Mouse (Mus musculus) heart, adult 2 months (tissue): ENCODE measurements around the gene Sox30. TPM values are rescaled to one million over a fixed set of nuclear protein-coding genes. Genes with fewer than 3 reads are reported as not detected.

ENCODE experiments used
- DNase-seq, 2 experiments: peaks; one replicate each; pipeline ENCODE4 v3.0.0; 2021
- H3K27ac ChIP-seq: fragments of 200-600 bp; 2 replicates; pipeline ENCODE4 v1.8.1; 2022
- H3K27me3 ChIP-seq: fragments of 200-500 bp; 2 replicates; pipeline ENCODE4 v1.6.1; 2012; ENCODE audit warnings: mild to moderate bottlenecking, low read length, inconsistent platforms, mixed read lengths; ENCODE audit not compliant: control insufficient read depth, insufficient read depth
- H3K36me3 ChIP-seq: fragments of 200-500 bp; 2 replicates; pipeline ENCODE4 v1.6.1; 2012; ENCODE audit warnings: low read length, inconsistent platforms; ENCODE audit not compliant: control insufficient read depth, insufficient read depth
- H3K4me1 ChIP-seq: fragments of 200-500 bp; 2 replicates; pipeline ENCODE4 v1.6.1; 2011; ENCODE audit warnings: low read length; ENCODE audit not compliant: control insufficient read depth, insufficient read depth
- H3K4me3 ChIP-seq: fragments of 200-600 bp; 2 replicates; pipeline ENCODE4 v1.8.1; 2022
- H3K79me2 ChIP-seq: fragments of 200-500 bp; replicated peaks from 2 replicates; pipeline ENCODE4 v1.6.1; 2012; ENCODE audit warnings: mild to moderate bottlenecking, inconsistent platforms, low read length, moderate library complexity, mixed read lengths; ENCODE audit not compliant: control insufficient read depth, insufficient read depth
- H3K9ac ChIP-seq: fragments of 200-500 bp; 2 replicates; pipeline ENCODE4 v1.6.1; 2012; ENCODE audit warnings: low read depth, mild to moderate bottlenecking, control low read depth, inconsistent platforms, low read length, mixed read lengths
- CTCF ChIP-seq: fragments of 200-600 bp; IDR thresholded peaks from 2 replicates; pipeline ENCODE4 v1.8.1; 2022; ENCODE audit warnings: antibody characterized with exemption, mild to moderate bottlenecking, moderate library complexity
- EP300 ChIP-seq: fragments of 200-500 bp; IDR thresholded peaks from 2 replicates; pipeline ENCODE4 v1.6.1; 2011; ENCODE audit warnings: low read depth, low read length, control low read depth; ENCODE audit not compliant: insufficient read depth
- POLR2A ChIP-seq: fragments of 200-500 bp; IDR thresholded peaks from 2 replicates; pipeline ENCODE4 v1.6.1; 2011; ENCODE audit warnings: mild to moderate bottlenecking, low read depth, low read length, control low read depth; ENCODE audit not compliant: insufficient read depth
- WGBS: fragments of 180-500 bp; shearing (Covaris S2); methylation state at CpG from one replicate; pipeline ENCODE4 v1.1.7; 2018; 5-methylcytosine and 5-hydroxymethylcytosine counted together
- intact Hi-C: fragments of 180-260 bp; cut with DNase I; formaldehyde crosslinking; loops from one replicate; pipeline ENCODE4 v1.15.1; 2025
- polyA plus RNA-seq: library from polyadenylated mRNA; depleted of rRNA; stranded (reverse); fragments of >200 nt; gene quantifications from 2 replicates; pipeline ENCODE4 v1.2.3, GENCODE M21; 2012
- total RNA-seq, 2 experiments: library from RNA; stranded (reverse); gene quantifications; 2 replicates each; pipeline ENCODE4 v1.2.3; 2021

Gene Sox30
- total and polyA plus RNA-seq, 3 experiments = 0.14 to 0.18 (median 0.16) TPM

DNA sequence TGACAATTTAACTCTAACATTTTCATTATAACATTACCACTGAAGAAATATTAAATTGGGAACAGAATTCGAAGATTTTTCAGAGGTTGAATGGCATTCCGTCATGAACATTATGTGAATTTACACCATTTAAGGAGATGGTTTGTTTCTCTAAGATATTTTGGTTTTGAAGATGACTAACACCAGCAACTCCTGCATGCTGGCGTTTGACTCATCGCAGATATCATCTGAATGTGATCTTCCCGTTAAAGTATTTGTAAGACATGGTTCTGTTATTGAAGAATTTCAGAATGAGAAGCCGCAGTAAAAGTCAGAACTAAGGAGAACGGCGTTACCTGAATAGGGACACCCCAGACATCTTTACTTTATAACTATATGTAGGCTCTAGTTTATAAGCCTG is 5.6 kb upstream of the Sox30 start:
- 82% methylated on average over 8 of the region's 8 CpGs for WGBS

DNA sequence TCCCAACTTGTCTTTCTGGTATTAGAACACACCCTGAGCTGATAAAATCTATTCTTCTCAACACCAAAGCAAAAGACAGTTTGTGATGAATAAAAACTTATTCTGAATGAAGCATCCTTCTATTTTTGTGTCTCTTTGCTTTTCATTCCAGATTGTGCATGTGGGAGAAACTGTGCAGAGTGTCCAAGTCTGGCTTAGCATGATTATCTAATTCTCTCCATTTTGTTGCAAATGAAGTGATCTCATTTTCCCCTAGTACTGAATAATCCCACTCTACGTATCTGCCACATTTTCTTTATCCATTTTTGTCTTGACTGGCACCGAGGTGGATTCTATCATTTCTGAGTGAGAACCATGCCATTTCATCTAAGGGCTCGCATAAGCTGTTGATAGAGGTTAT is 4.0 kb upstream of the Sox30 start:
- intact Hi-C loops = no loop called here

More for the DNA sequence above, 5.6 kb upstream of the Sox30 start:
- no peaks in the 10 kb centered on the region for H3K27me3 ChIP-seq
- H3K4me3 ChIP-seq = no peak overlapping the region
- no peaks in the 10 kb centered on the region; the same call in 1 of the 2 replicates for H3K4me1 ChIP-seq
- H3K36me3 ChIP-seq = no peaks in the 10 kb centered on the region
- intact Hi-C loops = no loop called here
- H3K79me2 ChIP-seq = no peaks in the 10 kb centered on the region
- H3K9ac ChIP-seq = no peak overlapping the region
- no peak overlapping the region for H3K27ac ChIP-seq
- TF ChIP-seq CTCF (no peak), POLR2A (no peak), EP300 (no peak)
- no peak for DNase-seq

DNA sequence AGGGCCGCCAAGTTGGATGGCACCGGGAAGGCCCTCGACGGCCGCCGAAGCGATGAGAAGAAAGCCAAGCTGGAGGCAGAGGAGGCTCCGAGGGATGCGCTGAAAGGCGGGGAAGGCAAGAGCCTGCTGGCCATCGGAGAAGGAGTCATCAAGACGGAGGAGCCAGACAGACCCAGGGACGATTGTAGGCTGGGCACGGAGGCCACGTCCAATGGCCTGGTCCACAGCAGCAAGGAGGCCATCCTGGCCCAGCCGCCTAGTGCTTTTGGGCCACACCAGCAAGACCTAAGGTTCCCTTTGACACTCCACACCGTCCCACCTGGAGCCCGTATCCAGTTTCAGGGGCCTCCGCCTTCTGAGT is 763 bp downstream of the Sox30 start:
- 43% methylated on average over 19 of the region's 19 CpGs for WGBS
- H3K27ac ChIP-seq = no peak overlapping the region; the same call in 1 of the 2 replicates
- H3K79me2 ChIP-seq = no peaks in the 10 kb centered on the region
- DNase-seq = no peak
- no peak for TF ChIP-seq POLR2A
- no peak for TF ChIP-seq EP300
- no peak for TF ChIP-seq CTCF
- peak overlapping the region; percentile 54 for H3K4me3 ChIP-seq
- H3K9ac ChIP-seq = peak overlapping the region; percentile 94
- intact Hi-C loops = no loop called here
- H3K27me3 ChIP-seq = no peaks in the 10 kb centered on the region
- H3K36me3 ChIP-seq = no peaks in the 10 kb centered on the region
- H3K4me1 ChIP-seq = no peaks in the 10 kb centered on the region

More for the DNA sequence above, 4.0 kb upstream of the Sox30 start:
- 79% methylated on average over 3 of the region's 3 CpGs for WGBS
- Histone ChIP-seq H3K4me1 (no peaks in the 10 kb centered on the region; the same call in 1 of the 2 replicates), H3K79me2 (no peaks in the 10 kb centered on the region), H3K27me3 (no peaks in the 10 kb centered on the region), H3K36me3 (no peaks in the 10 kb centered on the region), H3K4me3 (no peak overlapping the region), H3K9ac (no peak overlapping the region), H3K27ac (no peak overlapping the region)
- no peak for DNase-seq
- TF ChIP-seq POLR2A = no peak
- no peak for TF ChIP-seq EP300
- TF ChIP-seq CTCF = no peak

DNA sequence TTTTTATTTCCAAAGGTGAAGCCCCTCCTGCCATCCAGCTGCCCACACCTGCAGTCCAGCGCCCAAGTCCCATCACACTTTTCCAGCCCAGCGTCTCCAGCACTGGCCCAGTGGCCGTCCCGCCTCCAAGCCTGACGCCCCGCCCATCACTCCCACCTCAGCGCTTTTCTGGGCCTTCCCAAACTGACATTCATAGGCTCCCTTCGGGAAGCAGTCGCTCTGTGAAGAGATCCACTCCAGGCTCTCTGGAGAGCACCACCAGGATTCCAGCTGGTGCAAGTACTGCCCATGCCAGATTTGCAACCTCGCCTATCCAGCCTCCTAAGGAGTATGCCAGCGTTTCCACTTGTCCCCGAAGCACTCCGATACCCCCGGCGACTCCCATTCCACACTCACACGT is 11.5 kb downstream of the Sox30 start:
- no peak for TF ChIP-seq CTCF
- no peak for TF ChIP-seq EP300
- H3K36me3 ChIP-seq = no peaks in the 10 kb centered on the region
- no peaks in the 10 kb centered on the region for H3K4me1 ChIP-seq
- H3K27ac ChIP-seq = no peak overlapping the region
- H3K9ac ChIP-seq = no peak overlapping the region
- no peak overlapping the region for H3K4me3 ChIP-seq
- H3K27me3 ChIP-seq = no peaks in the 10 kb centered on the region
- 8% methylated on average over 16 of the region's 16 CpGs for WGBS
- DNase-seq = peak; percentile 5 to 23
- intact Hi-C loops = no loop called here
- no peaks in the 10 kb centered on the region for H3K79me2 ChIP-seq

DNA sequence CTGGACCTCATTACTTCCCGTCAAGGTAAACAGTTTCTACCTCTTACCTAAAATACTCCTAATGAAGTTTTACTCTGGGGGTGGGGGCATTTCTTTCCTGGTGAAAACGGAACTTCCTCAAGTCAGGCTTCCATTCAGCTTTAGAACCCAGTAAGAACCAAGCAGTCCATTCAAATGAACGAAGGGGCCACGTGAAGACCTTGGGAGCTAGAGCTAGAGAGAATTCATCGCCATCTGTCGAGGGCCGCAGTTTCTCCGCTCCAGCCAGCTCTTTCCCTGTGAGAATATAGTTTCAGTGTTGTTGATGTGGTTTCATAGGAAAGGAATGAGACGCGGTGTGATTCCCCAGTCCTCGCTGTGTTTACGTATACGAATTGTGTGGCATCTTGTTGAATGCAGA is 12.0 kb downstream of the Sox30 start:
- Histone ChIP-seq H3K4me3 (no peak overlapping the region), H3K79me2 (no peaks in the 10 kb centered on the region), H3K27ac (no peak overlapping the region), H3K36me3 (no peaks in the 10 kb centered on the region), H3K9ac (no peak overlapping the region), H3K27me3 (no peaks in the 10 kb centered on the region), H3K4me1 (no peaks in the 10 kb centered on the region)
- intact Hi-C loops = no loop called here
- WGBS = 46% methylated on average over 13 of the region's 13 CpGs
- TF ChIP-seq EP300 (no peak), CTCF (no peak), POLR2A (no peak)
- DNase-seq = no peak

DNA sequence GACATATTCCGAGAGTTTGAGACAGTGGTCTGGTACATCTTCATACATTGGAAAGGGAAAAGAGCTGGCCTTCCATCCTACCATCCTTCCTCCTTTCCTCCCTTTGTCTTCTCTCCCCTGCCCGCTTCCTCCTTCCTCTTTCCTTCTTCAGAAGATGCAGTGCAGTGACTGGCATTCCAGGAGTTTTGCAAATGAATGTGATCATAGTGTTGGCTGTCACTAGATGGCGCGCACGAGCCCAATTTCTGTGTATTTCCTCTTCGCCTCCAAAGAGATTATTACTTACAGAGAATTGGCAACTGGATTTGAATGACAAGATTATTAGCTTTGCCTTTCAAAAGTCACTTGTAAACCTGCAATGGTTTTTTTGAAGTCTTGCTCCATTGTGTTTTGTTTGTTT is 36.0 kb downstream of the Sox30 start:
- H3K27ac ChIP-seq = no peak overlapping the region
- H3K79me2 ChIP-seq = no peaks in the 10 kb centered on the region
- H3K36me3 ChIP-seq = no peaks in the 10 kb centered on the region
- no peaks in the 10 kb centered on the region for H3K27me3 ChIP-seq
- 14% methylated on average over 6 of the region's 6 CpGs for WGBS
- H3K9ac ChIP-seq = no peak overlapping the region
- H3K4me1 ChIP-seq = no peaks in the 10 kb centered on the region
- intact Hi-C loops = loop anchor here (5.0 kb wide), 2 partner anchors 36 to 201 kb away; partner anchors contain the start of gene Gm12166
- no peak for TF ChIP-seq POLR2A
- TF ChIP-seq CTCF = peak; percentile 92
- no peak for TF ChIP-seq EP300
- H3K4me3 ChIP-seq = no peak overlapping the region
- DNase-seq = peak; percentile 60 to 78
